Mouse (Mus musculus) G1E-ER4 (cell line): ENCODE measurements around the gene Bbs9. TPM values are rescaled to one million over a fixed set of nuclear protein-coding genes. Genes with fewer than 3 reads are reported as not detected.

Experiments used
- GATA1 ChIP-seq: IDR thresholded peaks from one replicate; pipeline ENCODE4 v1.8.0; 2012; ENCODE audit warnings: low read length, inconsistent platforms
- polyA plus RNA-seq: library from polyadenylated mRNA; stranded (reverse); fragments of >175 nt; gene quantifications from 2 replicates; pipeline ENCODE4 v1.2.3, GENCODE M21; 2012

The Bbs9 gene
- polyA plus RNA-seq, 1 experiment = 0.65 TPM

DNA sequence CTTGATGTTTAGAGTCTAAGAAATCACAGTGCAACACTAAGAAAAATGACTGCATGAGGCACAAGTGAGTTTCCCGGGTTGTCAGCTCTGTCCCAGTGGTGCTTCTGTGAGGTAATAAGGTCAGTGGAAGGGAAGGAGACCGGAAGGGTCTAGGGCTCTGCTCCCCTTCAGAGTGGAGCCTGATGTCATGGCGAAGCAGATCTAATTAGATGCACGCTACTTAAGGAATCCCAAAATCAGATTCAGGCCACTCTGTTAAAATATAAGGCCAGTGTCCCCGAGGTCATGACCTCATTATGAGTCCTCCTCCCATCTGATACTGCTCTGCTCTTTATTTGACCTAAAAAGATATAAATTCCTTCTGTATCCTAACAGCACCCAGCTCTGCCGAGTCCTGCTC, 361.5 kb downstream of the Bbs9 start:
- no peak for TF ChIP-seq GATA1

DNA sequence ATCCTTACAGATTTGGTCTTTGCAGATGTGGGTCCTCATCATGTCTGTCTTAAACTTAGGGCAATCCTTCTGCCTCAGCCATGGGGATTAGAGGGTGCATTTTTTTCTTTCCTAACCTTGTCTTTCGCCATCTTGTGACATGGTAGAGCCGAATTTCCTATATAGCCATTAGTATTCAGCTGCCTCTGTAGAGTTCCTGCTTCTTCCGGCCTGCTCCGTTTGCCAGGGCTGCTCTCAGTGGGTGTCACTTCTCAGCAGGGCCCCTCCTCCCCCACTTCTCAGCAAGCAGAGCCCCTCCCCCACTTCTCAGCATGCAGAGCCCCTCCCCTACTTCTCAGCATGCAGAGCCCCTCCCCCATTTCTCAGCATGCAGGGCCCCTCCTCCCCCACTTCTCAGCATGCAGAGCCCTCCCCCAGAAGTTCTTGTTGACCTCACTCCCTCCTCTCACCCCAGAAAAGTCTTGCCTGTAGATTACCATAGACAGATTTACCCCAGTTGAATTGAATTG, 362.2 kb downstream of the Bbs9 start:
- no peak for TF ChIP-seq GATA1

DNA sequence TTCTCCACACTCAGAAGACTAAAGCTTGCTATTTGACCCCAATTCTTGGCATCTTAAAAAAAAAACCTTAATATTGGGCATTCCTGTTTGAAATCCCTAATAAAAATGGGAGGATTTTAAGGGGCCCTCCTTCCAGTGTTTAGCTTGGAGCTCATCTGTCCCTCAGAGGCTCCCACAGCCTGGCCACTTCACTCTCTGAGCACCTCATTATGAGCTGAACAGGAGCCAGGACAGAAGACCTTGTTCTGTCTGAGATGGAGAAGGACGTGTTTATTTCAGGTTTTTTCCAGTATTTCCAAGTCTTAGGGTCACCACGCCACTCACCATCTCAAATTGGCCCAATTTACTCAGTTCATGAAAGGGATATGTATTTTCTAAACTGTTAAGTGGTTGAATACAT, 370.5 kb downstream of the Bbs9 start:
- no peak for TF ChIP-seq GATA1

DNA sequence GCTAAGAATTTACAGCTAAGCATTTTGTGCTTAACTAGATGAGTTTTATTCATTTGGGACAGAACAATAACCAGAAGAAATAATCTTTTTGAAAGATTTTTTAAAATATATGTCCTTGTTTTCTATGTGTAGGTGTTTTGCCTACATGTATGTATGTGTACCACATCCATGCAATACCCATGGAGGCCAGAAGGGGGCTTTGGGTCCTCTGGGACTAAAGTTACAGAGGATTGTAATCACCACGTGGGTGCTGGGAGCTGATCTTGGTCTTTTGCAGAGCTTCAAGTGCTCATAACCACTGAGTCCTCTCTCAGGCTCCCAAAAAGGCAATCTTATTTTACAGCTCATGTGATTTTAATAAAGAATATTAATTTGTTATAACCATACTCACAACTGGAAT, 371.3 kb downstream of the Bbs9 start:
- TF ChIP-seq GATA1 = no peak

- no peak for TF ChIP-seq GATA1
Observed at GRCm38 (mm10) chr9:22848800-22849199, 373.3 kb downstream of the Bbs9 start.

DNA sequence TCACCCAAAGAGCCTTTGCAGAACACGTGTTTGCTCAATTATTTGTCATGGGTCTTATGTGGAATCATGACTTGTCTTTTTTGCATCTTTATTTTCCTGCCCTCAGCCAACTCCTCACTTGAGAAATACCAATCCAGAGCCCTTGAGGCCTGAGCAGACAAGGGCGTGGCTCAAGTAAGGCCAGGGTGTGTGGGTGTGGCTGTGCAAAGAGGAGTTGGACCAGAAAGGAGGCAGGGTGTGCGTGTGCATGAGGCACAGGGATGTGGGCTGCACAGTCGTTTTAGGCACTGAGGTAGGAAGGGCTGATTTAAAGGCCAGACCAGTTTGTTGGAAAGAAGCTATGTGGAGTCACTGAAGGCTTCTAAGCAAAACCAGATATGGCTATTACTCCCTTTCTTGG, 373.7 kb downstream of the Bbs9 start:
- TF ChIP-seq GATA1 = no peak

DNA sequence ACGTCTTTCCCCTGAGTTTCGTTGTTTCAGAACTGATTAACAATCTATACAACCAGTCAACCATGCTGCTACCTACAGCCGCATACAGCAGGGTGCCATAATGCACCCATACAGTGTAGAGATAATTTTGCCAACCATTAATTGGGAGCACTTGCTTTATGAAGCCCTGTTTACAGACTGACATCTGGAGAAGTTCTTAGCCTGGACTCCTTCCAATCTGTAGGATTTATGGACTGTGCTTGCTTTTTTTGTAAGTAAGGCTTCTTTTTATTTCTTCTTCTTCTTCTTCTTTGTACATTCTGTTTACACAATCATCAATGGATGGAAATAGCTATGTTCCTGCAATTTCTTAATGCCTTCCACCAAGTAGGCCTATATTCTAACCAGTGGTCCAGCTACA, 395.1 kb downstream of the Bbs9 start:
- TF ChIP-seq GATA1 = no peak

DNA sequence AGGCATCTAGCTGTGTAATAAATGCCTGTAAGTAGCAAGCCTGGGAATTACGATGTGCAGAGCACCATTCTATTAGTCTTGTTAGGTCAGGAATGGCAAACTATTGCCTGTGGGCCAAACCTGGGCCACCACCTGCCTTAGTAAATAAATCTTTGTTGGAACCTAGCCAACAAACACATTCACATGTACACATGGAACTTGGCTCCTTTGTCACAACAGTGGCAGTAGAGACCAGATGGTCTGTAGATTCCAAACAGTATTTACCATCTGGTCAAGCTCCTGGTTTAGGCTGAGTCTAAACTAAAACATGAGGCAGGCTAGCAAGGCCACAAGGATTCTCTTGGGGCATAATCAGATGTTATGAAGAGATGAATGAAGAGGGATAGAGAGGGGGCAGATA, 399.7 kb downstream of the Bbs9 start:
- TF ChIP-seq GATA1 = no peak

GRCm38 (mm10) chr9:22879266-22879665, 403.8 kb downstream of the Bbs9 start:
- no peak for TF ChIP-seq GATA1

DNA sequence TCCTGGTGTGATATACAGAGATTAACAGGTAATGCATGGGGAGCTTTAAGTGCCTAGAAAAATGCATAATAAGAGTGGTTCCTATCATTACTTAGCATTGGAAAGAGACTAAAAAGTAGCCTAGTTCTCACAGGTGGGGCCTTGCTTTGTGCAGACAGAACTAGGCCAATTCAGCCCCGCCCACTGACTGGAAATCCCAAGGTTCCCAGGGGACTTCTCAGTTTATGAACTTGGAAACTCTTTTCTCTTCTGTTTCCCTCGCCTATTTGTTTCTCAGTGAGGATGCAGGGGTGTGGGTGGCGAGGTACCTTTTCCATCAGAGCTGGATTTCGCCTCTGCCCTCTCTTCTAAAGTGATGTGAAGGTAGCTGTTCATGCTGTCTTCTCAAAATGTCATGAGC, 410.8 kb downstream of the Bbs9 start:
- no peak for TF ChIP-seq GATA1

DNA sequence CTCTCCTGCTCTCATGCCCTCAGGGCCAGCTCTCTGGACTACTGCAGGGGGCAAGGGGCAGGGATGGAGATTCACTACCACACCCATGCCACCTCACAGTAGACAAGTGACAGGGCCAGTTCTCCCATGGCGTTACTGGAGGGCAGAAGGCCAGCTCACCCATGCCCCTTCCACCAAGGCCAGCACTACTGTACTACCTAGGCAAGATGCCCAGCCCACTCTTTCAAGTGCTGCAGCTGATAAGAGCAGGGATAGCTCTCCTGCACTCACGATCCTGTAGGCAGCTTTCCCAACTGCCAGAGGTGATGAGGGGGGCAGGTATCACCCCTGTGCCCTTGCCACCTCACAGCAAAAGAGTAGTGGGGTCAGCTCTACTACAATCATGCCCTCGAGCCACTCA, 429.9 kb downstream of the Bbs9 start:
- no peak for TF ChIP-seq GATA1

- TF ChIP-seq GATA1 = no peak
Observed at GRCm38 (mm10) chr9:22916808-22917207, 441.3 kb downstream of the Bbs9 start.

- no peak for TF ChIP-seq GATA1
Observed at GRCm38 (mm10) chr9:22935645-22936044, 460.1 kb downstream of the Bbs9 start.

Other genes starting within 250 kb of the Bbs9 start
- gene Zfp599, start 215.8 kb upstream of the Bbs9 start, polyA plus RNA-seq = 0.09 TPM in 2 replicates
- gene Zfp810, start 168.1 kb upstream of the Bbs9 start, polyA plus RNA-seq = 4.2 and 4.8 TPM in 2 replicates
- 8.8 and 12.9 TPM in 2 replicates for gene Anln, start 86.5 kb upstream of the Bbs9 start, polyA plus RNA-seq
- 0.72 and 1.5 TPM in 2 replicates for gene 9530077C05Rik, start 64.2 kb upstream of the Bbs9 start, polyA plus RNA-seq
- gene Gm17545, start 21.4 kb upstream of the Bbs9 start, polyA plus RNA-seq = not detected in 2 replicates
- 129 and 162 TPM in 2 replicates for gene Rp9, start 6.0 kb upstream of the Bbs9 start, polyA plus RNA-seq